Mouse (Mus musculus) C2C12 (cell line): Measurements from ENCODE around the gene Eva1a.

ENCODE experiments used
- CTCF ChIP-seq: IDR thresholded peaks from one replicate; pipeline ENCODE4 v1.5.1; 2011; ENCODE audit not compliant: control insufficient read depth, insufficient read depth, insufficient read length
- FOSL1 ChIP-seq: IDR thresholded peaks from one replicate; pipeline ENCODE4 v1.8.0; 2011; ENCODE audit warnings: mild to moderate bottlenecking, low read length; ENCODE audit not compliant: poor library complexity, insufficient read depth, severe bottlenecking
- MAX ChIP-seq: IDR thresholded peaks from one replicate; pipeline ENCODE4 v1.6.1; 2011; ENCODE audit warnings: mild to moderate bottlenecking, control low read depth
- MYOD1 ChIP-seq: IDR thresholded peaks from one replicate; pipeline ENCODE4 v1.6.1; 2011; ENCODE audit warnings: low read depth; ENCODE audit not compliant: control insufficient read depth, insufficient read length
- MYOG ChIP-seq: IDR thresholded peaks from one replicate; pipeline ENCODE4 v1.6.1; 2011; ENCODE audit not compliant: control insufficient read depth, insufficient read length; ENCODE audit errors: extremely low read depth
- USF1 ChIP-seq: IDR thresholded peaks from one replicate; pipeline ENCODE4 v1.6.1; 2011; ENCODE audit warnings: low read depth, mild to moderate bottlenecking, control low read depth, moderate library complexity

DNA sequence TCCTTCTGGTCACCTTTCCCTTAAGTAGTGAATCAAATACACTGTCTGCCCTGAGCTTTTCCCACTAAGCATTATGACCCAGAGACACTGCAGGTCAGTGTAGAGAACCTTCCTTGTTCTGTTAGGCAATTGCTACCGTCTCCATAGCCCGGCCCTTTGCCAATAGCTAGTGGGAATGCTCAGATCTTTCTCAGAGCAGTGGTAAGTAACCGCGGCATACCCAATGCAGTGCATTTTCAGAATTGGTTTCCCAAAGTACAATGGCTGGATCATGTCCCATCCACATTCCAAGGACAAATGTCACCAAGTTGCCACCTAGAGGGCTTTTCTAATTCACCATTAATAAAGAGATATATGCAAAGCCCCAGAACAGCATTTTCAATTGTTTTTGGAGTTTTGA lies 38.0 kb downstream of the Eva1a start:
- no peak for TF ChIP-seq CTCF
- TF ChIP-seq USF1, result no peak
- no peak for TF ChIP-seq MAX
- no peak for TF ChIP-seq FOSL1
- TF ChIP-seq MYOD1, result no peak
- TF ChIP-seq MYOG, result no peak
